12 mouse cellular contexts compared by ENCODE assay signal in genomic region chr13:26350510-26350909, GRCm38 (mm10).
"Had no signal": no experiment of that assay in that cellular context is flagged by ENCODE, and none has a peak within 500 bp of the region (broad histone marks: within the 10 kb centered on the region; RNA-seq: fewer than 3 reads in every experiment).

No protein-coding gene starts in this region.

- H3K4me3 ChIP-seq: layer of hippocampus, adult 2 months; limb, embryonic 10.5 days; liver, embryonic 12.5 days; midbrain, embryonic 13.5 days; myocyte; neural tube, embryonic 15.5 days had no signal

- H3K4me2 ChIP-seq: liver, embryonic 12.5 days; midbrain, embryonic 13.5 days; neural tube, embryonic 15.5 days had no signal

- H3K27me3 ChIP-seq: liver, embryonic 12.5 days; midbrain, embryonic 13.5 days; neural tube, embryonic 15.5 days had no signal

- H3K4me1 ChIP-seq: limb, embryonic 10.5 days; liver, embryonic 12.5 days; midbrain, embryonic 13.5 days; neural tube, embryonic 15.5 days had no signal

- H3K9me3 ChIP-seq: limb, embryonic 10.5 days; liver, embryonic 12.5 days had no signal

- H3K27ac ChIP-seq: kidney, postnatal 0 days; layer of hippocampus, adult 2 months; limb, embryonic 10.5 days; liver, embryonic 12.5 days; midbrain, embryonic 13.5 days; neural tube, embryonic 15.5 days; stomach, postnatal 0 days had no signal

- DNase-seq: kidney, adult 11 months; kidney, adult 9 months; kidney, postnatal 4 days; thymus, postnatal 4 days had no signal

- H3K9ac ChIP-seq: liver, embryonic 12.5 days; midbrain, embryonic 13.5 days; neural tube, embryonic 15.5 days had no signal

- ATAC-seq: liver, embryonic 12.5 days; midbrain, embryonic 13.5 days had no signal

- H3K36me3 ChIP-seq: limb, embryonic 10.5 days; liver, embryonic 12.5 days; midbrain, embryonic 13.5 days; neural tube, embryonic 15.5 days had no signal
